Mouse (Mus musculus) left cerebral cortex, postnatal 4 days (tissue): Measurements from ENCODE around the gene Mgat5. TPM values are rescaled to one million over a fixed set of nuclear protein-coding genes. Genes with fewer than 3 reads are reported as not detected.

ENCODE experiments used
- DNase-seq: peaks from one replicate; pipeline ENCODE4 v3.0.0-alpha.2; 2022
- intact Hi-C: fragments of 180-260 bp; cut with DNase I; formaldehyde crosslinking; loops from one replicate; pipeline ENCODE4 v1.15.1; 2025
- total RNA-seq, 2 experiments: library from RNA; stranded (reverse); gene quantifications; 2 replicates each; pipeline ENCODE4 v1.2.3; 2021

Mgat5 gene
- 10 to 100 TPM; 48.2 to 48.9 TPM for total RNA-seq

GRCm38 (mm10) chr1:127204817-127205485, at the start of gene Mgat5:
Gene Mgat5 (plus strand): TSS chr1:127205015.
- intact Hi-C loops, result loop anchor here (5.0 to 10.0 kb wide), 2 partner anchors 190 to 252 kb away; no protein-coding TSS in a partner anchor
- DNase-seq, result peak; percentile 89

GRCm38 (mm10) chr1:127160118-127160760, 44.6 kb upstream of the Mgat5 start:
- DNase-seq, result no peak
- intact Hi-C loops, result no loop called here

DNA sequence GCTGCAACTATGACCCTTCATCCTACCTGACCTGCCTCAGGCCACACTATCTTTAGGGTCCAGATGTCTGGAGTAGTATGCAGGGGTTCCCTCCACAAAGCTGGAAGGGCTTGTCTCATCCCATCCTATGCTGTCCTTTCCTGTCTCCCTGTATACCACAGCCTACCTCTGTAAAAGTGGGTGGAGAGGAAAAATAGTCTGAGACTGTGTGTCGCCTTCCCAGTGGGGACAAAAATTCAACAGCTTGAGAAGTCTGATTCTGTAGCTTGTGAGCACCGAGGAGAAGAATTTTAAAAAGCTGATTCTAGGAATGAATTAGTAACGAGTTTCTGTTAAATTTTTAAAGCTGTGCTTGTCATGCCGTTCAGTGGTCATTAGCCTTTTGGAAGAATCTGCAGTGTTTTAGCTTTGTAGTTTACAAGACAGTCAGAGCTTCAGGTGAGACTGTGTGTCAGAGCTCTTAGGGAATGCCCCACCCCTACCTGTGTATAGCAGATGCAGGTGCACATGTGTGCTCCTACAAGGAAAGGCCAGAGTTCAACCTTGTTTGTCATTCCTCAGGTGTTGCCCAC, 40.1 kb upstream of the Mgat5 start:
- intact Hi-C loops, result no loop called here

DNA sequence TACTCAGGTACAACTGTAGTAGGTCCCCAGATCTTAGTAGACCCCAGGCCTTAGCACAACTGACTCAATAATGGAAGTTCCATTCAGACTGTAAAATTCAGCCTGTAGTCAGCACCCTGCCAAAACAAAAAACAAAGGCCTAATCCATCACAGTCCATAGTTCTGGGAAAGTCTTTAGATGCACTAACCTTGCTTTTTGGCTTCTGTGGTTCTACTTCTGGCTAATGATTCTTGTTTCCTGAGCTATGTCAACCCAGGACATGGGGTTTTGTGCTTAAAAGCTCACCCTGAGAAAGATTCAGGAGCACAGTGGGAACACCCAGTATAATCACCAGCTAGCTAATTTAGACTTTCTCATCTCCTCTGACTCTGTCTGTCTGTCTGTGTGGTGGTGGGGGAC, 38.3 kb upstream of the Mgat5 start:
- intact Hi-C loops, result no loop called here
- no peak for DNase-seq

More for the DNA sequence above, 40.1 kb upstream of the Mgat5 start:
- no peak for DNase-seq

DNA sequence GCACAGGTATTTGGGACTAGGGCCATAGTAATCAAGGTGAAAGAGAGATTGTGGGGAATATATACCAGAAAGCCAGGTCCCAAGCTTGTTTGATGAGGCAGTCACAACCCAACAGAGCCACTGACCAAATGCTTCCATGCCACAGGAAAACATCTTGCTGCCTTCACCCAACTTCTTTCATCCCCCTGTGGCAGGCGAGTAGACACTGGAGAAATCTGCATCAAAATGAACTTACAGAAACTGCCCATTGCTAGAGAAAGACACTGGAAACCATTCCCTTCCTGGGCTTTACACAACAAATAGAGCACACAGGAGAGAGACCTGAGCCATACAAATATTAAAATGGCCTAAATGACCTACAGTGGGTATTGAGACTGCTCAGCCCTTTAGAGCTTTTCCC, 37.2 kb upstream of the Mgat5 start:
- intact Hi-C loops, result no loop called here
- DNase-seq, result no peak

DNA sequence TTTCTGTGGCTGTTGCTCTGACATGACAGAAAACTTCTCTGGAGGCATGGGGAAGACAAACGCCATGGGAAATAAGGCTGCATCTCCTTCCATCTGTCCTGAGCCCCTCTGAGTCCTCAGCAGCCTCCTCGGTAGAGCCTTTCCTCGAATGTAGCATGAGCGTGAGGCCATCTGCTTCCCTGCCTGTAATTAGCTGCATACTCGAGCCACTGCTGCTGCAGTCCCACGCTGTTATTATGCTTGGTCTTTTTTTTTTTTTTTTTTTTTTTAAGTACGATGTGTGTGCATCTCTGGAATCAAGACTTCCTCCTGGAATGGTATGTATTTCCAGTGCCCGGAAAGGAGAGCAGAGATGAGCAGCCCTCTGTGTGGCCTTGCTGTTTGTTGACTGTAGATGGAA, 36.6 kb upstream of the Mgat5 start:
- intact Hi-C loops, result no loop called here
- peak; percentile 38 for DNase-seq

- intact Hi-C loops, result no loop called here
- no peak for DNase-seq
Observed at GRCm38 (mm10) chr1:127169516-127169915, 35.3 kb upstream of the Mgat5 start.

GRCm38 (mm10) chr1:127171361-127171760, 33.5 kb upstream of the Mgat5 start:
- DNase-seq, result no peak
- intact Hi-C loops, result no loop called here

GRCm38 (mm10) chr1:127173448-127173847, 31.4 kb upstream of the Mgat5 start:
- intact Hi-C loops, result no loop called here
- DNase-seq, result no peak

GRCm38 (mm10) chr1:127192396-127192795, 12.4 kb upstream of the Mgat5 start:
- DNase-seq, result no peak
- intact Hi-C loops, result no loop called here

- intact Hi-C loops, result no loop called here
- DNase-seq, result no peak
Observed at GRCm38 (mm10) chr1:127199186-127199585, 5.6 kb upstream of the Mgat5 start.

DNA sequence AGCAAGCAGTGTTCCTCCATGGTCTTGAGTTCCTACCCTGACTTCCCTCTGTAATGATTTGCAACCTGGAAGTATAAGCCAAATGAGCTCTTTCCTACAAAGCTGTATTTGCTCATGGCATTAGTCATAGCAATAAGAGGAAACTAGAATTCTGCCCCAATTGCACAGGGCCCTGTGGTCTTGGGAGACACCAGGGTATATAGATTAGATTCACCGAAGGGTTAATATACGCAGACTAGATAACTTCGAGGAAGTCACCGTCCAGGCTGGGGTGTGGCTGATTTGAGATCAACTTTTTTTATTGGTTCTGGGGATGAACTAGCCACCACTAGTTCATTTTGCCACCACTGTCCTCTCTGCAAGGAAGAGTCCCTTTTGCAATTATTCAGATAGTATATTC, 2.5 kb upstream of the Mgat5 start:
- DNase-seq, result no peak
- intact Hi-C loops, result loop anchor here (5.0 to 10.0 kb wide), 2 partner anchors 188 to 255 kb away; no protein-coding TSS in a partner anchor

DNA sequence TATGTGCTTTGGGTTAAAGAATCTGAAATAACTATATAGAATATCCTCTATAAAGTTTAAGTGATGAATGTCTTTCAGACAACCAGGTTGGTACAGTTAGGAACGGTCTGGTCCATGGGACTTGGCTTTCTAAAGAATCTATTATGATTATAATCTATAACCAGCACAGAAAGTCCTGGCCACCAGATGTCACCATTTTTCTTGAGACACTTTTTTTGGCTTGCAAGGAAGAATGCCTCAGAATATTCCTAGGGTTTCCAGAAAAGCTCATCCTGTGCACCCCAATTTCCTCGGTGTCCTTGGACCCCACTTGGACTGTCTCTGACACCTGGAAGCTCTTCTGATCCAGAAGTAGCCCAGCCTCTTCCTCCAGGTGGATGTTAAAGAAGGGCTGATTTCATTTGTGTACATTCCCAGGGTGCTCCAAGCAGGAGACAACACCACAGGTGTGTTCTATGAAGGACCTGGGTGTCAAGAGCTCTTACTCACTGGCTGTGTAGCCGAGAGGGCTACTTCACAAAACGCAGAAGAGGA, 1.5 kb upstream of the Mgat5 start:
- DNase-seq, result peak; percentile 34
- intact Hi-C loops, result loop anchor here (5.0 to 10.0 kb wide), 2 partner anchors 188 to 254 kb away; no protein-coding TSS in a partner anchor

GRCm38 (mm10) chr1:127205501-127206019, 745 bp downstream of the Mgat5 start:
- peak; percentile 21 for DNase-seq
- intact Hi-C loops, result loop anchor here (10.0 kb wide), 1 partner anchor 191 kb away; no protein-coding TSS in a partner anchor

DNA sequence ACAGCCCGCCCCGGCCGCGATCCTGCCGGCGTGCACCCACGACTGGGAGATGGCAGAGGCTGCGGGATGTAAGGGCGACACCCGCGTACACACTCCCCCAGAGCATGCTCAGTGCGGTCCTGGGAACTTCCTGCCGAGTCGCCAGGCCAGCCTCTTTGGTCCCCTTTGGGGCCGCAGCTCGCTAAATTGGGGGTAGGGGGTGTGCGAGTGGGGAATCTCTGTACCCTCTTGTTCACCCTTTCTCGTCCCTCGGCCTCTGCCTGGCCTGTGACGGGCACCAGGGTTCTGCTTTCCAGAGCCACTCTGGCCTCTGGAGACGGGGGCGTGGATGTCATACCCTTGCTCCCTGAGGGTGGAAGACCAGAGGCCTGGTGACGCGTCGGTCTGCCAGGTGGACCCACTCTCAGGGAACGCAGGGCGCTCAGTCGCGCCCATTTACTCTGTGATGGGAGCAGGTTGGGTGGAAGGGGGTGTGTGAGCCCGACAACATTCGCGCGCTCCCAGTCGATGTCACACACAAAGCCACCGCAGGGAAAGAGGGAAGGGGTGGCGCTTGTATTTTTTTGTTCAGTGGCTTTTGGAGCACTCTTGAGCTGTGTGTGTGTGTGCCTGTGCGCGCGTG, 1.3 kb downstream of the Mgat5 start:
- intact Hi-C loops, result loop anchor here (10.0 kb wide), 1 partner anchor 191 kb away; no protein-coding TSS in a partner anchor
- DNase-seq, result peak; percentile 20

GRCm38 (mm10) chr1:127206881-127207555, 2.2 kb downstream of the Mgat5 start:
- no peak for DNase-seq
- intact Hi-C loops, result loop anchor here (10.0 kb wide), 1 partner anchor 192 kb away; no protein-coding TSS in a partner anchor

DNA sequence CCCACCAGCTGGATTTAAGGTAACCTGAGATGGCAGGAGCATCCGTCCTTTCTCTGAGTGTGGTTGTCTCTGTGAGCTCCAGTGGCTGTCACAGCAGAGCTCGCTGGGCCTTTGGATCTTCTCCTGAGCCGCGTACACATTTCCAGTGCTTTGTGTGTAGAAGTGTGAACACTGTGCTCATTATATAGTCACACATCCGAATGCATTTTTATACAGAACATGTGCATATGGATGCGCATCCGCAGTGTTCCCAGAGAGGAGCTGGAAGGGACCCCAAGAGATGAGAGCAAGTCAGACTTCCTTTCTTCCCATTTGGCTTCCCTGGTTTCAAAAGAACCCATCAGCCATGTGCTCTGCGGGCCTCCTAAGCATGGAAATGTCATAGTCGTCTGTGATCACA, 3.4 kb downstream of the Mgat5 start:
- no peak for DNase-seq
- intact Hi-C loops, result loop anchor here (10.0 kb wide), 1 partner anchor 193 kb away; no protein-coding TSS in a partner anchor

DNA sequence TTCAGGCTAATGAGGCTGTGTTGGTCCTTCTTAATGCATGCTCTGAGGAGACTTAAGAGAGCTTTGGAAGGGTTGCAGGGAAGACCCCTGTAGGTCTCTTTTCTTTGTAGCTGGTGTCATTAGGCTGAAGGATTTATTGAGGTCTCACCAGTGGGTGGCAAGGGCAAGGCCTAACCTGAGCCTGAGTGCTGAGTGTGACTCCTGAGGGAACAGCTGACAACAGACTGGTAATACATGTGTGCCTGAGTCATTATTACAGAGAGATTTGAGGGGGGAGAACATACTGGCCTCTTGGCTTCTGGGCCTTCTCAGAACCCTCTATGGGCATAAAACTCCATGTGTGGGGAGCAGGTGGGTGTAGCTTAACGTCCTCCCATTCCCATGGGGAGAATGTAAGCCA, 8.0 kb downstream of the Mgat5 start:
- no peak for DNase-seq
- intact Hi-C loops, result no loop called here

DNA sequence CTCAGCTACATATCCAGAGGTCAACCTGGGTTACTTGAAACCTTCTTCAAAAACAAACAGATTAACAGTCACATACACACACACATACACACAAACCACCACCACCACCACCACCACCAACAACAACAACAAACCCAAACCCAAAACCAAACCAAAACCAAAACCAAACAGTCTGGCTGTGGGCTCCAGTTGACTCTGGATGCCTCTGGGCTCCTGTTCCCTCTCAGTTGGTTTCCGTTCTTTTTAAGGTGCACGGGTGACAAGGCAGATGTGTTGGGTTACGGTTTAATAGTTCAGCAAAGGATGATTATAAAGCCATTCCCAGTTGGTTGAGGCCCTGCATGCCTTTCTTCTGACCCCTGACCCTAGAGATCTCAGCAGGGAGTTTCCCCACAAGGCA, 8.6 kb downstream of the Mgat5 start:
- intact Hi-C loops, result no loop called here
- no peak for DNase-seq

DNA sequence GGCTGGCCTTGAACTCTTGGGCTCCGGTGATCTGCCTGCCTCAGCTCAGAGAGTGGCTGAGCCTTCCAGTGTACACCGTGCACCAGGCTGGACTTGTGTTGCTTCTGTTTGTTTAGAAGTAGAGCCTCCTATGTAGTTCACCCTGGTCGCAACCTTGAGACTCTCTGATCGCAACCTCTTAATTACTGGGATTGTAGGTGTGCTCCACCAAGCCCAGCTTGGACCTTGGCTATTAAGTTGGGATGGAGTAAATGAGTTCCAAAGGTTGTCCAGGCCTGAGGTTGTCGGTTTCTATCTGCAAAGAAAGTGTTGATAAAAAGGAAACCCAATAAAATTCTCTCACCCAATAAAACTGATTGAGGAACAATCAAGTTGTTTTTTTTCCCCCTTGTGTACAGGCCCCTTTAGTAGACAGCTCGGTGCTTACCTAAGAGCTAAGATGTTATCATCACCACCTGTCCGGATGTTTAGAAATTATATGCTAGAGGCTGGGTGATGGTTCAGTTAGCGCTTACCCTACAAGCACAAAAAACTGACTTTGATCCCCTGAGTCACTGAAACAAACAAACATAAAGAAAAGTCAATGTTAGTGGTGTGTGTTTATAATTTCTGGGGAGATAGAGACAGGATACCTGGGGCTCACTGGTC, 9.9 kb downstream of the Mgat5 start:
- no peak for DNase-seq
- intact Hi-C loops, result no loop called here
